Comparison of ENCODE assay signal across 9 mouse cellular contexts in the genomic region with DNA sequence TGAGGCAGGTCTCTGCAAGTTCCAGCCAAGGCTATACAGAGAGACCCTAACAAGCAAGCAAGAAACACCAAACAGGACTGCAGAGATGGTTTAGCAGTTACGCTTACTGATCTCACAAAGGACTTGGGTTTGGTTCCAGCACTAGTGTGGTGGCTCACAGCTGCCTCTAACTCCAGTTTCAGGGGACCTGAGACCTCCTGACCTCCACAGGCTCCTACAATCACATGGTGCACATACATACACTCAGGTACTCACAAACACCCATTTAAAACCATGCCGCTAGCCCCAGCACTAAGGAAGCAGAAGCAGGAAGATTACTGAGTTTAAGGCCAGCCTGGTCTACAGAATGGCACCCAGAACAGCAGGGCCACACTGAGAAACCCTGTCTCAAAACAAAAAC. TPM values are rescaled to one million over a fixed set of nuclear protein-coding genes. Genes with fewer than 3 reads are reported as not detected.
DNase-seq lines count a peak whose midpoint lies in the region; ATAC-seq and TF ChIP-seq lines count a peak whose summit lies in the region.
"Had no signal": no experiment of that assay in that cellular context is flagged by ENCODE, and none has a peak within 500 bp of the region (broad histone marks: within the 10 kb centered on the region; RNA-seq: fewer than 3 reads in every experiment).

No protein-coding gene starts in this region.

- WGBS in kidney, embryonic 14.5 days, result 87% methylated on average over 2 of the region's 2 CpGs
- 83% methylated on average over 2 of the region's 2 CpGs for WGBS in embryonic facial prominence, embryonic 10.5 days
- WGBS in hindbrain, postnatal 0 days, result 88% methylated on average over 2 of the region's 2 CpGs
- 78% methylated on average over 2 of the region's 2 CpGs for WGBS in midbrain, postnatal 0 days

- no peak for ATAC-seq in kidney, embryonic 14.5 days (ENCODE audit: low FRiP score, low TSS enrichment)
- no peak for ATAC-seq in hindbrain, postnatal 0 days
- no peak for ATAC-seq in midbrain, postnatal 0 days (ENCODE audit: low FRiP score)
- no peak for ATAC-seq in megakaryocyte-erythroid progenitor cell, adult 5-6 weeks (replicated peaks; ENCODE audit: low FRiP score, low TSS enrichment, poor library complexity, severe bottlenecking)

- H3K4me1 ChIP-seq in kidney, embryonic 14.5 days (ENCODE audit: control insufficient read depth, insufficient read depth, low read length), result peaks cover 18% of the 10 kb centered on the region
- peaks cover 39% of the 10 kb centered on the region for H3K4me1 ChIP-seq in embryonic facial prominence, embryonic 10.5 days
- peaks cover 3% of the 10 kb centered on the region; the same call in 1 of the 2 replicates for H3K4me1 ChIP-seq in hindbrain, postnatal 0 days (ENCODE audit: insufficient read depth, low read length)
- H3K4me1 ChIP-seq in midbrain, postnatal 0 days (ENCODE audit: insufficient read depth, low read length), result no peaks in the 10 kb centered on the region

- H3K4me3 ChIP-seq in kidney, embryonic 14.5 days (ENCODE audit: low read length), result peak overlapping the region; percentile 54; the same call in 1 of the 2 replicates
- peak overlapping the region; percentile 84 for H3K4me3 ChIP-seq in embryonic facial prominence, embryonic 10.5 days
- H3K4me3 ChIP-seq in hindbrain, postnatal 0 days (ENCODE audit: low read length), result peak overlapping the region; percentile 74
- H3K4me3 ChIP-seq in midbrain, postnatal 0 days (ENCODE audit: low read depth, low read length), result peak overlapping the region; percentile 65; the same call in 1 of the 2 replicates

- H3K27ac ChIP-seq in kidney, embryonic 14.5 days (ENCODE audit: low read depth, low read length), result peak overlapping the region; percentile 24; the same call in 1 of the 2 replicates
- peak overlapping the region; percentile 88 for H3K27ac ChIP-seq in embryonic facial prominence, embryonic 10.5 days (replicated peaks)
- peak overlapping the region; percentile 56; the same call in 1 of the 2 replicates for H3K27ac ChIP-seq in hindbrain, postnatal 0 days
- no peak overlapping the region for H3K27ac ChIP-seq in midbrain, postnatal 0 days (ENCODE audit: low read depth, low read length)

- H3K27me3 ChIP-seq in kidney, embryonic 14.5 days (ENCODE audit: control insufficient read depth, insufficient read depth, low read length), result no peaks in the 10 kb centered on the region
- no peaks in the 10 kb centered on the region for H3K27me3 ChIP-seq in embryonic facial prominence, embryonic 10.5 days (replicated peaks; ENCODE audit: low read depth, poor library complexity, severe bottlenecking)
- 0 out of 2 replicates have a peak, but pooled peaks cover 3% of the 10 kb centered on the region for H3K27me3 ChIP-seq in hindbrain, postnatal 0 days (ENCODE audit: insufficient read depth, low read length)
- H3K27me3 ChIP-seq in midbrain, postnatal 0 days (ENCODE audit: insufficient read depth, low read length), result no peaks in the 10 kb centered on the region

- TF ChIP-seq CTCF in hindbrain, postnatal 0 days (IDR thresholded peaks at IDR 0.05; ENCODE audit: low read depth), result no peak
- no peak for TF ChIP-seq CTCF in midbrain, postnatal 0 days (IDR thresholded peaks at IDR 0.05)

- 0 out of 2 replicates have a peak overlapping the region, but pooled peaks have one; percentile 57 for H3K9ac ChIP-seq in kidney, embryonic 14.5 days (ENCODE audit: low read depth, low read length)
- H3K9ac ChIP-seq in hindbrain, postnatal 0 days (replicated peaks; ENCODE audit: low read length), result 0 out of 2 replicates have a peak overlapping the region, but pooled peaks have one; percentile 60
- no peak overlapping the region for H3K9ac ChIP-seq in midbrain, postnatal 0 days (replicated peaks; ENCODE audit: low read length, poor library complexity, severe bottlenecking)

- no peaks in the 10 kb centered on the region for H3K9me3 ChIP-seq in kidney, embryonic 14.5 days (ENCODE audit: control insufficient read depth, low read length)
- no peaks in the 10 kb centered on the region for H3K9me3 ChIP-seq in embryonic facial prominence, embryonic 10.5 days
- no peaks in the 10 kb centered on the region for H3K9me3 ChIP-seq in hindbrain, postnatal 0 days (ENCODE audit: low read length)
- no peaks in the 10 kb centered on the region for H3K9me3 ChIP-seq in midbrain, postnatal 0 days (ENCODE audit: low read length)

- DNase-seq in kidney, postnatal 4 days, result no peak
- DNase-seq in embryonic facial prominence, embryonic 10.5 days (ENCODE audit: low spot score), result no peak
- DNase-seq in hindbrain, postnatal 0 days (ENCODE audit: low spot score), result no peak
- no peak for DNase-seq in midbrain, postnatal 0 days (ENCODE audit: low spot score)
- DNase-seq in thymus, postnatal 4 days, result no peak
- DNase-seq in right cerebral cortex, postnatal 14 days, result no peak

- peaks cover 14% of the 10 kb centered on the region; the same call in 1 of the 2 replicates for H3K36me3 ChIP-seq in kidney, embryonic 14.5 days (ENCODE audit: control insufficient read depth, insufficient read depth, low read length)
- peaks cover 21% of the 10 kb centered on the region for H3K36me3 ChIP-seq in embryonic facial prominence, embryonic 10.5 days (replicated peaks)
- no peaks in the 10 kb centered on the region for H3K36me3 ChIP-seq in hindbrain, postnatal 0 days (ENCODE audit: insufficient read depth, low read length)
- H3K36me3 ChIP-seq in midbrain, postnatal 0 days (ENCODE audit: insufficient read depth, low read length), result no peaks in the 10 kb centered on the region

- peak overlapping the region; percentile 51; the same call in 1 of the 2 replicates for H3K4me2 ChIP-seq in kidney, embryonic 14.5 days (replicated peaks; ENCODE audit: low read depth, low read length)
- H3K4me2 ChIP-seq in hindbrain, postnatal 0 days (ENCODE audit: low read depth, low read length), result peak overlapping the region; percentile 94
- peak overlapping the region; percentile 93 for H3K4me2 ChIP-seq in midbrain, postnatal 0 days (ENCODE audit: low read depth, low read length, poor library complexity, severe bottlenecking)

RNA-seq across cellular contexts. Expression of gene Pola2, which starts 0.8 kb away (rescaled TPM):
- 74.2 and 95.3 TPM in 2 replicates for polyA plus RNA-seq in kidney, embryonic 14.5 days (2014; fragmentation: Nextera tagmentation; extraction: Ambion mirVana)
- polyA plus RNA-seq in embryonic facial prominence, embryonic 10.5 days (2016; fragmentation: Nextera tagmentation; extraction: Ambion mirVana), result 119 and 120 TPM in 2 replicates
- total RNA-seq in hindbrain, postnatal 0 days (2014; rRNA removed), result 23.4 and 28.9 TPM in 2 replicates
- 19.5 and 21.5 TPM in 2 replicates for polyA plus RNA-seq in hindbrain, postnatal 0 days (2015; fragmentation: Nextera tagmentation; extraction: Ambion mirVana)
- 17.8 and 21.6 TPM in 2 replicates for total RNA-seq in midbrain, postnatal 0 days (2014; rRNA removed)
- 16.7 and 16.9 TPM in 2 replicates for polyA plus RNA-seq in midbrain, postnatal 0 days (2015; fragmentation: Nextera tagmentation; extraction: Ambion mirVana)
- 134 and 164 TPM in 2 replicates for total RNA-seq in megakaryocyte-erythroid progenitor cell, adult 5-6 weeks (2014; fragmentation: Nextera tagmentation)
- total RNA-seq in megakaryocyte-erythroid progenitor cell, adult 5-6 weeks (2017), result 62.6 and 87.0 TPM in 2 replicates

RNA-seq across cellular contexts. Expression of gene Slc22a20, which starts 21.1 kb away (rescaled TPM):
- polyA plus RNA-seq in kidney, embryonic 14.5 days (2014; fragmentation: Nextera tagmentation; extraction: Ambion mirVana), result not detected in 2 replicates
- polyA plus RNA-seq in embryonic facial prominence, embryonic 10.5 days (2016; fragmentation: Nextera tagmentation; extraction: Ambion mirVana), result not detected in 2 replicates
- total RNA-seq in hindbrain, postnatal 0 days (2014; rRNA removed), result not detected in 2 replicates
- not detected in 2 replicates for polyA plus RNA-seq in hindbrain, postnatal 0 days (2015; fragmentation: Nextera tagmentation; extraction: Ambion mirVana)
- total RNA-seq in midbrain, postnatal 0 days (2014; rRNA removed), result not detected in 2 replicates
- not detected in 2 replicates for polyA plus RNA-seq in midbrain, postnatal 0 days (2015; fragmentation: Nextera tagmentation; extraction: Ambion mirVana)
- not detected in 2 replicates for total RNA-seq in megakaryocyte-erythroid progenitor cell, adult 5-6 weeks (2014; fragmentation: Nextera tagmentation)
- not detected in 2 replicates for total RNA-seq in megakaryocyte-erythroid progenitor cell, adult 5-6 weeks (2017)
- total RNA-seq: left cerebral cortex, adult 2 months had no signal

RNA-seq across cellular contexts. Expression of gene Cdc42ep2, which starts 40.2 kb away (rescaled TPM):
- polyA plus RNA-seq in kidney, embryonic 14.5 days (2014; fragmentation: Nextera tagmentation; extraction: Ambion mirVana), result 10.5 and 10.8 TPM in 2 replicates
- 1.5 and 2.2 TPM in 2 replicates for polyA plus RNA-seq in embryonic facial prominence, embryonic 10.5 days (2016; fragmentation: Nextera tagmentation; extraction: Ambion mirVana)
- 22.0 and 28.0 TPM in 2 replicates for total RNA-seq in hindbrain, postnatal 0 days (2014; rRNA removed)
- polyA plus RNA-seq in hindbrain, postnatal 0 days (2015; fragmentation: Nextera tagmentation; extraction: Ambion mirVana), result 17.4 and 18.0 TPM in 2 replicates
- total RNA-seq in midbrain, postnatal 0 days (2014; rRNA removed), result 20.6 and 28.4 TPM in 2 replicates
- polyA plus RNA-seq in midbrain, postnatal 0 days (2015; fragmentation: Nextera tagmentation; extraction: Ambion mirVana), result 19.2 and 20.9 TPM in 2 replicates
- total RNA-seq in megakaryocyte-erythroid progenitor cell, adult 5-6 weeks (2014; fragmentation: Nextera tagmentation), result 0.77 TPM in 1 of 2 replicates, not detected in the other
- not detected in 2 replicates for total RNA-seq in megakaryocyte-erythroid progenitor cell, adult 5-6 weeks (2017)

RNA-seq across cellular contexts. Expression of gene Capn1, which starts 50.9 kb away (rescaled TPM):
- polyA plus RNA-seq in kidney, embryonic 14.5 days (2014; fragmentation: Nextera tagmentation; extraction: Ambion mirVana), result 6.3 and 8.6 TPM in 2 replicates
- 2.9 and 3.2 TPM in 2 replicates for polyA plus RNA-seq in embryonic facial prominence, embryonic 10.5 days (2016; fragmentation: Nextera tagmentation; extraction: Ambion mirVana)
- 13.6 and 15.7 TPM in 2 replicates for total RNA-seq in hindbrain, postnatal 0 days (2014; rRNA removed)
- 4.6 and 4.8 TPM in 2 replicates for polyA plus RNA-seq in hindbrain, postnatal 0 days (2015; fragmentation: Nextera tagmentation; extraction: Ambion mirVana)
- total RNA-seq in midbrain, postnatal 0 days (2014; rRNA removed), result 7.9 and 13.2 TPM in 2 replicates
- 3.3 and 3.9 TPM in 2 replicates for polyA plus RNA-seq in midbrain, postnatal 0 days (2015; fragmentation: Nextera tagmentation; extraction: Ambion mirVana)
- total RNA-seq in megakaryocyte-erythroid progenitor cell, adult 5-6 weeks (2014; fragmentation: Nextera tagmentation), result 41.2 and 46.0 TPM in 2 replicates
- 30.6 and 53.5 TPM in 2 replicates for total RNA-seq in megakaryocyte-erythroid progenitor cell, adult 5-6 weeks (2017)

RNA-seq across cellular contexts. Expression of gene Dpf2, which starts 52.0 kb away (rescaled TPM):
- polyA plus RNA-seq in kidney, embryonic 14.5 days (2014; fragmentation: Nextera tagmentation; extraction: Ambion mirVana), result 132 and 167 TPM in 2 replicates
- polyA plus RNA-seq in embryonic facial prominence, embryonic 10.5 days (2016; fragmentation: Nextera tagmentation; extraction: Ambion mirVana), result 231 and 251 TPM in 2 replicates
- 61.7 and 77.4 TPM in 2 replicates for total RNA-seq in hindbrain, postnatal 0 days (2014; rRNA removed)
- polyA plus RNA-seq in hindbrain, postnatal 0 days (2015; fragmentation: Nextera tagmentation; extraction: Ambion mirVana), result 69.5 and 70.2 TPM in 2 replicates
- total RNA-seq in midbrain, postnatal 0 days (2014; rRNA removed), result 52.9 and 84.7 TPM in 2 replicates
- 57.7 and 61.0 TPM in 2 replicates for polyA plus RNA-seq in midbrain, postnatal 0 days (2015; fragmentation: Nextera tagmentation; extraction: Ambion mirVana)
- total RNA-seq in megakaryocyte-erythroid progenitor cell, adult 5-6 weeks (2014; fragmentation: Nextera tagmentation), result 91.2 and 95.9 TPM in 2 replicates
- total RNA-seq in megakaryocyte-erythroid progenitor cell, adult 5-6 weeks (2017), result 75.0 and 124 TPM in 2 replicates
